ENCODE assay signal across 18 mouse cellular contexts in genomic region chr5:144114068-144114467, GRCm38 (mm10). TPM values are rescaled to one million over a fixed set of nuclear protein-coding genes. Genes with fewer than 3 reads are reported as not detected.
DNase-seq lines count a peak whose midpoint lies in the region; ATAC-seq and TF ChIP-seq lines count a peak whose summit lies in the region.
"Had no signal": no experiment of that assay in that cellular context is flagged by ENCODE, and none has a peak within 500 bp of the region (broad histone marks: within the 10 kb centered on the region; RNA-seq: fewer than 3 reads in every experiment).

No protein-coding gene starts in this region.

- no peak overlapping the region for H3K4me3 ChIP-seq in brown adipose tissue, adult 24 weeks (ENCODE audit: insufficient read depth, low read depth, low read length)
- no peak overlapping the region for H3K4me3 ChIP-seq in lung, postnatal 0 days (ENCODE audit: low read depth, low read length)
- H3K4me3 ChIP-seq: embryonic facial prominence, embryonic 15.5 days; forebrain, embryonic 12.5 days; hindbrain, embryonic 12.5 days; limb, embryonic 12.5 days; lung, embryonic 15.5 days; neural tube, embryonic 12.5 days had no signal

- H3K9ac ChIP-seq in lung, postnatal 0 days (replicated peaks; ENCODE audit: low read depth) = no peak overlapping the region
- H3K9ac ChIP-seq: embryonic facial prominence, embryonic 15.5 days; forebrain, embryonic 12.5 days; hindbrain, embryonic 12.5 days; limb, embryonic 12.5 days; lung, embryonic 15.5 days; neural tube, embryonic 12.5 days had no signal

- H3K36me3 ChIP-seq in lung, postnatal 0 days (ENCODE audit: insufficient read depth, low read length) = no peaks in the 10 kb centered on the region
- H3K36me3 ChIP-seq: embryonic facial prominence, embryonic 15.5 days; forebrain, embryonic 12.5 days; hindbrain, embryonic 12.5 days; limb, embryonic 12.5 days; lung, embryonic 15.5 days; neural tube, embryonic 12.5 days had no signal

- ATAC-seq in lung, postnatal 0 days = peak; percentile 33; the same call in 1 of the 2 replicates

- DNase-seq in heart, postnatal 4 days = peak; percentile 15
- no peak for DNase-seq in heart, adult 18-20 months
- DNase-seq in kidney, postnatal 4 days = peak; percentile 19 to 23
- no peak for DNase-seq in kidney, adult 9 months
- DNase-seq in lung, postnatal 0 days (ENCODE audit: low spot score) = peak; percentile 25
- no peak for DNase-seq in cerebellum, adult 11-12 months
- DNase-seq in right cerebral cortex, postnatal 14 days = no peak
- DNase-seq: cerebellum, postnatal 14 days; embryo, embryonic 11 days; gastrocnemius, postnatal 36 days; thymus, postnatal 4 days had no signal

- H3K27me3 ChIP-seq in lung, postnatal 0 days (replicated peaks; ENCODE audit: insufficient read depth, low read length) = no peaks in the 10 kb centered on the region
- H3K27me3 ChIP-seq: embryonic facial prominence, embryonic 15.5 days; forebrain, embryonic 12.5 days; hindbrain, embryonic 12.5 days; limb, embryonic 12.5 days; lung, embryonic 15.5 days; neural tube, embryonic 12.5 days had no signal

- H3K4me2 ChIP-seq in lung, postnatal 0 days (replicated peaks; ENCODE audit: low read depth, low read length) = no peak overlapping the region
- H3K4me2 ChIP-seq: embryonic facial prominence, embryonic 15.5 days; forebrain, embryonic 12.5 days; hindbrain, embryonic 12.5 days; limb, embryonic 12.5 days; lung, embryonic 15.5 days; neural tube, embryonic 12.5 days had no signal

- no peak for TF ChIP-seq EP300 in lung, postnatal 0 days (IDR thresholded peaks at IDR 0.05)

- TF ChIP-seq CTCF in lung, postnatal 0 days (IDR thresholded peaks at IDR 0.05) = peak; percentile 48

- H3K9me3 ChIP-seq in lung, postnatal 0 days (ENCODE audit: low read length) = no peaks in the 10 kb centered on the region
- H3K9me3 ChIP-seq: embryonic facial prominence, embryonic 15.5 days; forebrain, embryonic 12.5 days; hindbrain, embryonic 12.5 days; limb, embryonic 12.5 days; lung, embryonic 15.5 days; neural tube, embryonic 12.5 days had no signal

- H3K4me1 ChIP-seq in brown adipose tissue, adult 24 weeks (ENCODE audit: control insufficient read depth, insufficient read depth, insufficient read length, low read length) = peaks cover 24% of the 10 kb centered on the region
- H3K4me1 ChIP-seq in lung, postnatal 0 days (ENCODE audit: insufficient read depth, low read depth, low read length) = peaks cover 6% of the 10 kb centered on the region; the same call in 1 of the 2 replicates
- H3K4me1 ChIP-seq: limb, embryonic 12.5 days had no signal

- H3K27ac ChIP-seq in brown adipose tissue, adult 24 weeks (replicated peaks; ENCODE audit: low read depth, low read length) = 0 out of 2 replicates have a peak overlapping the region, but pooled peaks have one; percentile 5
- H3K27ac ChIP-seq in lung, postnatal 0 days (ENCODE audit: low read length) = no peak overlapping the region
- H3K27ac ChIP-seq: embryonic facial prominence, embryonic 15.5 days; forebrain, embryonic 12.5 days; hindbrain, embryonic 12.5 days; limb, embryonic 12.5 days; lung, embryonic 15.5 days; neural tube, embryonic 12.5 days had no signal

- 73% methylated on average over 2 of the region's 2 CpGs for WGBS in lung, postnatal 0 days

RNA-seq across cellular contexts. Expression of gene Lmtk2, which starts 13.8 kb away (rescaled TPM):
- total RNA-seq in heart, postnatal 4 days (2021) = 10 to 100 TPM; 19.0 to 20.8 TPM
- 10 to 100 TPM; 29.7 to 31.3 TPM for total RNA-seq in heart, adult 18-20 months (2021)
- polyA plus RNA-seq in brown adipose tissue, adult 24 weeks (2012; ENCODE audit: insufficient read depth, insufficient read length, missing spikeins) = 18.5 and 18.8 TPM in 2 replicates
- polyA plus RNA-seq in lung, postnatal 0 days (2015; fragmentation: Nextera tagmentation; extraction: Ambion mirVana) = 4.5 and 4.7 TPM in 2 replicates

Comparison
In these comparisons a context has a peak if more than half of its experiments do, and no peak if none do; other contexts are left out.
1. DNase-seq: peak in heart, postnatal 4 days (single experiment), kidney, postnatal 4 days (2 of 2) and lung, postnatal 0 days (single experiment); none in heart, adult 18-20 months (0 of 2), kidney, adult 9 months (single experiment), cerebellum, adult 11-12 months (single experiment) and right cerebral cortex, postnatal 14 days (single experiment).